20 mouse cellular contexts compared by ENCODE assay signal in the genomic region with DNA sequence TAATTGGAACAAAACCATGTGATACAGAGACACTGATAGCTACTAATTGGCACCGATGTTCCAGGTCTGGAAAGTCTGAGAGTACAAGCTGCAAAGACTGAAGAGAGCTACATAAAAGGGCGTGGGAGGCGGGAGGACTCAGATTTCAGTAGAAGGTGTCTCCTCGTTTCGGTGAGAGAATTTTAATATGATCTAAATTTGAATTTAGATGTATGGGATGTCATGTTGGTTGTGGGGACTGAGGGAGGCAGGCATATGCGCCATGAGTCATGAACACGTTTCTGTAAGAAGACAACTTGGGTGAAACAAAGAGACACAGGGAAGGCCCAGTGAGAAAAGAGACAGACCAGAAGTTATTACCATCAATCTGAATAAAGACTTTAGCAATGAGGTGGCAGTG.
DNase-seq lines count a peak whose midpoint lies in the region; ATAC-seq lines count a peak whose summit lies in the region.
"Had no signal": no experiment of that assay in that cellular context is flagged by ENCODE, and none has a peak within 500 bp of the region (broad histone marks: within the 10 kb centered on the region; RNA-seq: fewer than 3 reads in every experiment).

No protein-coding gene starts in this region.

- DNase-seq in left cerebral cortex, adult 18-20 months (ENCODE audit: low spot score in 2 of 2), result peak; percentile 48 to 68
- no peak for DNase-seq in left cerebral cortex, postnatal 4 days
- DNase-seq in left cerebral cortex, adult 9 months (ENCODE audit: low spot score in 2 of 2), result peak; percentile 74 to 79
- peak; percentile 45 for DNase-seq in right cerebral cortex, postnatal 25 days
- DNase-seq in adrenal gland, postnatal 36 days, result no peak
- DNase-seq in urinary bladder, postnatal 36 days (ENCODE audit: low spot score in 2 of 2), result no peak
- DNase-seq in thymus, adult 18-20 months, result no peak
- DNase-seq: adrenal gland, postnatal 10 days; cerebellum, adult 11-12 months; cerebellum, postnatal 14 days; heart, postnatal 14 days; kidney, adult 9 months; kidney, postnatal 36 days; liver, postnatal 0 days; lung, postnatal 10 days; midbrain, embryonic 14.5 days; spleen, adult 18-20 months had no signal

- intact Hi-C loops in left cerebral cortex, postnatal 4 days (cut with DNase I), result no loop called here

- ATAC-seq in frontal cortex, adult (ENCODE audit: low TSS enrichment), result peak; percentile 87
- ATAC-seq: inflammation-experienced regulatory T-cells, adult 6 months; liver, postnatal 0 days; Patski had no signal

Comparison
In these comparisons a context has a peak if more than half of its experiments do, and no peak if none do; other contexts are left out.
1. DNase-seq: peak in left cerebral cortex, adult 18-20 months (2 of 2), left cerebral cortex, adult 9 months (2 of 2) and right cerebral cortex, postnatal 25 days (single experiment); none in left cerebral cortex, postnatal 4 days (single experiment), adrenal gland, postnatal 36 days (0 of 2), urinary bladder, postnatal 36 days (0 of 2) and thymus, adult 18-20 months (0 of 2).